Mouse (Mus musculus) embryonic fibroblast, embryonic 13.5 days (primary cell): ENCODE data around the gene Minpp1.

ENCODE experiments used
- CTCF ChIP-seq: IDR thresholded peaks from 2 replicates; pipeline ENCODE4 v1.5.1; 2011; ENCODE audit warnings: mild to moderate bottlenecking, control low read depth, low read length, moderate library complexity, borderline replicate concordance; ENCODE audit not compliant: insufficient read depth
- POLR2A ChIP-seq: IDR thresholded peaks from 2 replicates; pipeline ENCODE4 v1.6.1; 2011; ENCODE audit warnings: low read depth, mild to moderate bottlenecking, control low read depth, low read length, moderate library complexity

DNA sequence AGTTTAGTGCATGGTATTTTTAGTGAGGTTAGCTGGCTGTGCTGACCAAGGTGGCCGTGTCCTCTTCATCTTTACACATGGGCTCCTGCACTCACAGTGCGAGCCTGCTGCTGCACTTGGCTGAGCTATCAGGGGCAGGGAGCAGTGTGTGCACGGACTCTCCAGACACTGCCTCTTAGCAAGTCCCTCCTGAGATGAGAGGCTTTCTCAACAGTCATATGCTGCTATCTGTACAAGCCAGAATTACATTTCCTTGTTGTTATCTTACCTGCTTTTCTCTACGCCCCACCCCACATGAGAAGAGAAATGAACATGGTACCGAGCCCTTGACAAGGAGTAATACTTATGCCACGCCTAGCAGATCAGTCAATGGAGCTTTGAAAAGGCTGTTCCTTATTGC, 25.4 kb downstream of the Minpp1 start:
- TF ChIP-seq CTCF (no peak), POLR2A (no peak)
